Mouse (Mus musculus) brain, embryonic 14.5 days (tissue): Measurements from ENCODE around the gene Polrmt.

Experiments
- CTCF ChIP-seq: fragments of 200-500 bp; IDR thresholded peaks from 2 replicates; pipeline ENCODE4 v1.5.1; 2012; ENCODE audit warnings: inconsistent platforms, mild to moderate bottlenecking, moderate library complexity, borderline replicate concordance; ENCODE audit not compliant: insufficient read depth, insufficient read length; ENCODE audit errors: extremely low read depth
- POLR2A ChIP-seq: fragments of 200-500 bp; IDR thresholded peaks from 2 replicates; pipeline ENCODE4 v1.6.1; 2012; ENCODE audit warnings: mild to moderate bottlenecking, inconsistent platforms, borderline replicate concordance; ENCODE audit not compliant: poor library complexity, insufficient read depth, insufficient read length, severe bottlenecking; ENCODE audit errors: extremely low read depth

DNA sequence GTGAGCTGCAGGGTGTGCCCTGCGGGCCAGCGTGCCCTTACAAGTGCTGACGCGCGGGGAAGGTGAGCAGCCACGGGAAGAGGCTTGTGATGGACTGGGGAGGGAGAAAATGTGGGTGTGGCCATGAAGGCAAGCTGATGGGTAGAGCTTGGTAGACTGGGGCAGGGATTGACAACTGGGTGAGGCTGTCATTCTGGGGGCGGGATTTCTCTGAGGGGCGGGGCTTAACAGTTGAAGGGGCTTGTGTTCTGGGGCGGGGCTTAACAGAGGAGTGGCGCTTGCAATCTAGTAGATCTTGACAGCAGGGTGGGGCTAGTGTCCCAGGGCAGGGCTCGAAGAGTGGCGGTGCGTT lies 34.3 kb upstream of the Polrmt start:
- TF ChIP-seq CTCF = no peak
- no peak for TF ChIP-seq POLR2A
